Mouse (Mus musculus) mesoderm, embryonic 11.5 days (tissue): Measurements from ENCODE around the gene Mgat4a.

Source experiments
- DNase-seq: peaks from one replicate; pipeline ENCODE4 v3.0.0-alpha.2; 2012; ENCODE audit warnings: low read depth, low spot score

The Mgat4a gene

GRCm38 (mm10) chr1:37398961-37399360 is 141.9 kb downstream of the Mgat4a start:
- peak; percentile 27 for DNase-seq

DNA sequence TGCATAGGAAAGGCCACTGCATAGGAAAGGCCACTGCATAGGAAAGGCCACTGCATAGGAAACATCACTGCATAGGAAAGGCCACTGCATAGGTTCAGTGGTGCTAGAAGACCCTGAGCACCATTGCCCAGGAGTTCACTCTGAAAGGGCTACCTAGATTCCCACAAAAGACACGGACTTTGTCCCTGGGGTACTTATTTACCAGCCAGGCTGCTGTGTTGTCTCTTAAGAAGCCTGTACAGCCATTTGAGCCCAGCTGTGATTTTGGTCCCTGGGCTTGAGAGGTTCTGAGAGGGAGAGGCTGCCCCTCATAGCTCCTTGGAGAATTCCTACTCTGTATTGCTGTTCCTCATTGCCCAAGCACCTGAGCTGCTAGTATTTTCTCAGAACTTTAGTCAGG is 144.3 kb downstream of the Mgat4a start:
- no peak for DNase-seq

DNA sequence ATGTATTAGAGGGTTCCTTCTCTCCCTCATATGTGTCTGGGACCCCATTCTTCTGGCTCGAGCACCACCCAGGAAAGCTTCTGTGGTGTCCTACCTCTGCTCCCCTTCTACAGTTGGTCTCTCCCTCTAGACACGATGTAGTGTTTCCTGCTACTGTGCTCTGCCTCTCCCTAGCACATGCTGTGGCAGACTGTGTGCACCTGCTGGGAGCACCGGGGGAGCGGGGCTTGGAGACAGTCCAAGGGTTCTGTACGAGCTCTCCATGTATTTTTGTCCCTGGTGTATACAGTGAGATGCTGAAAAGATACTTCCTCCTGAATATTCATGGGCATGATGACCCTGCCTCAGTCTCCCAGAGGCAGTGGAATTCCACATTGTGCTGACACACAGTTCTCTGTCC is 147.6 kb downstream of the Mgat4a start:
- no peak for DNase-seq
